Mouse (Mus musculus) liver, adult 2 months (tissue): ENCODE data around the gene Cdk14. TPM values are rescaled to one million over a fixed set of nuclear protein-coding genes. Genes with fewer than 3 reads are reported as not detected.

Experiments used
- DNase-seq: peaks from one replicate; pipeline ENCODE4 v3.0.0-alpha.2; 2011; ENCODE audit warnings: low read depth, low spot score; ENCODE audit errors: extremely low read depth
- H3K27ac ChIP-seq: fragments of 200-500 bp; replicated peaks from 2 replicates; pipeline ENCODE4 v1.5.1; 2012; ENCODE audit warnings: low read depth, mild to moderate bottlenecking, control low read depth, inconsistent platforms, low read length; ENCODE audit not compliant: insufficient read depth
- H3K27me3 ChIP-seq: fragments of 200-500 bp; 2 replicates; pipeline ENCODE4 v1.6.1; 2012; ENCODE audit warnings: mild to moderate bottlenecking, moderate library complexity, low read length, inconsistent platforms; ENCODE audit not compliant: control insufficient read depth, insufficient read depth
- H3K36me3 ChIP-seq: fragments of 200-500 bp; 2 replicates; pipeline ENCODE4 v1.6.1; 2012; ENCODE audit warnings: low read length, inconsistent platforms; ENCODE audit not compliant: control insufficient read depth, insufficient read depth
- H3K4me1 ChIP-seq: fragments of 200-500 bp; 2 replicates; pipeline ENCODE4 v1.6.1; 2011; ENCODE audit warnings: low read length; ENCODE audit not compliant: control insufficient read depth, insufficient read depth
- H3K4me3 ChIP-seq: fragments of 200-500 bp; 2 replicates; pipeline ENCODE4 v1.5.1; 2011; ENCODE audit warnings: low read depth, mild to moderate bottlenecking, control low read depth, low read length, moderate library complexity; ENCODE audit not compliant: insufficient read depth
- H3K79me2 ChIP-seq: fragments of 200-500 bp; 2 replicates; pipeline ENCODE4 v1.6.1; 2012; ENCODE audit warnings: inconsistent platforms, mild to moderate bottlenecking, low read length, moderate library complexity; ENCODE audit not compliant: control insufficient read depth, insufficient read depth
- H3K9ac ChIP-seq: fragments of 200-500 bp; 2 replicates; pipeline ENCODE4 v1.6.1; 2012; ENCODE audit warnings: low read depth, mild to moderate bottlenecking, control low read depth, inconsistent platforms, low read length
- CTCF ChIP-seq: fragments of 200-500 bp; IDR thresholded peaks from 2 replicates; pipeline ENCODE4 v1.5.1; 2011; ENCODE audit warnings: low read depth, low read length, control low read depth
- POLR2A ChIP-seq: fragments of 200-500 bp; IDR thresholded peaks from 2 replicates; pipeline ENCODE4 v1.6.1; 2011; ENCODE audit warnings: low read length, control low read depth; ENCODE audit not compliant: insufficient read depth; ENCODE audit errors: extremely low read depth
- WGBS: fragments of 180-500 bp; shearing (Covaris S2); methylation state at CpG from one replicate; pipeline ENCODE4 v1.1.7; 2018; 5-methylcytosine and 5-hydroxymethylcytosine counted together
- polyA plus RNA-seq: library from polyadenylated mRNA; depleted of rRNA; stranded (reverse); fragments of >200 nt; gene quantifications from 2 replicates; pipeline ENCODE4 v1.2.3, GENCODE M21; 2012
- total RNA-seq: library from RNA; depleted of rRNA; stranded (reverse); fragments of >200 nt; gene quantifications from 2 replicates; pipeline ENCODE4 v1.2.3, GENCODE M21; 2014

The Cdk14 gene
- total and polyA plus RNA-seq, 2 experiments = 0.31 to 2.7 TPM

- no peaks in the 10 kb centered on the region for H3K27me3 ChIP-seq
Observed at GRCm38 (mm10) chr5:4824171-4824570, 595.9 kb downstream of the Cdk14 start.

GRCm38 (mm10) chr5:4822041-4822440 lies 598.1 kb downstream of the Cdk14 start:
- no peak overlapping the region for H3K4me3 ChIP-seq
- no peak for DNase-seq
- H3K36me3 ChIP-seq = no peaks in the 10 kb centered on the region
- 44% methylated on average over 2 of the region's 2 CpGs for WGBS
- H3K9ac ChIP-seq = no peak overlapping the region
- no peaks in the 10 kb centered on the region for H3K79me2 ChIP-seq
- no peaks in the 10 kb centered on the region for H3K27me3 ChIP-seq
- H3K27ac ChIP-seq = no peak overlapping the region
- H3K4me1 ChIP-seq = no peaks in the 10 kb centered on the region
- TF ChIP-seq POLR2A = no peak
- TF ChIP-seq CTCF = no peak

More at GRCm38 (mm10) chr5:4824171-4824570, 595.9 kb downstream of the Cdk14 start:
- Histone ChIP-seq H3K79me2 (no peaks in the 10 kb centered on the region), H3K27ac (no peak overlapping the region), H3K9ac (no peak overlapping the region), H3K4me3 (no peak overlapping the region), H3K4me1 (no peaks in the 10 kb centered on the region), H3K36me3 (no peaks in the 10 kb centered on the region)
- TF ChIP-seq POLR2A = no peak
- TF ChIP-seq CTCF = no peak
- WGBS = 61% methylated on average over 1 of the region's 1 CpGs
- no peak for DNase-seq

- Histone ChIP-seq H3K4me3 (no peak overlapping the region), H3K4me1 (no peaks in the 10 kb centered on the region), H3K9ac (no peak overlapping the region), H3K27ac (no peak overlapping the region), H3K79me2 (no peaks in the 10 kb centered on the region), H3K27me3 (no peaks in the 10 kb centered on the region), H3K36me3 (no peaks in the 10 kb centered on the region)
- no peak for DNase-seq
- no peak for TF ChIP-seq CTCF
- no peak for TF ChIP-seq POLR2A
- WGBS = 58% methylated on average over 8 of the region's 8 CpGs
Observed at GRCm38 (mm10) chr5:4821368-4821771, 598.7 kb downstream of the Cdk14 start.

GRCm38 (mm10) chr5:4816981-4817380 lies 603.1 kb downstream of the Cdk14 start:
- Histone ChIP-seq H3K4me1 (no peaks in the 10 kb centered on the region), H3K27me3 (no peaks in the 10 kb centered on the region), H3K27ac (no peak overlapping the region), H3K79me2 (no peaks in the 10 kb centered on the region), H3K36me3 (no peaks in the 10 kb centered on the region), H3K4me3 (no peak overlapping the region), H3K9ac (no peak overlapping the region)
- no peak for DNase-seq
- TF ChIP-seq POLR2A (no peak), CTCF (no peak)
- WGBS = 82% methylated on average over 5 of the region's 5 CpGs

GRCm38 (mm10) chr5:4814465-4815204 lies 605.5 kb downstream of the Cdk14 start:
- WGBS = 92% methylated on average over 7 of the region's 7 CpGs
- TF ChIP-seq CTCF = no peak
- TF ChIP-seq POLR2A = no peak
- no peaks in the 10 kb centered on the region for H3K79me2 ChIP-seq

GRCm38 (mm10) chr5:4813357-4813756 lies 606.8 kb downstream of the Cdk14 start:
- TF ChIP-seq POLR2A = no peak
- TF ChIP-seq CTCF = no peak
- WGBS = 94% methylated on average over 7 of the region's 7 CpGs
- no peak overlapping the region for H3K4me3 ChIP-seq
- no peaks in the 10 kb centered on the region for H3K36me3 ChIP-seq
- H3K27ac ChIP-seq = no peak overlapping the region
- no peaks in the 10 kb centered on the region for H3K79me2 ChIP-seq
- H3K4me1 ChIP-seq = no peaks in the 10 kb centered on the region
- H3K9ac ChIP-seq = no peak overlapping the region
- no peaks in the 10 kb centered on the region for H3K27me3 ChIP-seq
- DNase-seq = no peak

More at GRCm38 (mm10) chr5:4814465-4815204, 605.5 kb downstream of the Cdk14 start:
- Histone ChIP-seq H3K4me3 (no peak overlapping the region), H3K27ac (no peak overlapping the region), H3K36me3 (no peaks in the 10 kb centered on the region), H3K9ac (no peak overlapping the region), H3K27me3 (no peaks in the 10 kb centered on the region), H3K4me1 (no peaks in the 10 kb centered on the region)
- no peak for DNase-seq
